Mouse (Mus musculus): Measurements from ENCODE around the gene Foxi3. TPM values are rescaled to one million over a fixed set of nuclear protein-coding genes. Genes with fewer than 3 reads are reported as not detected.

Foxi3 gene
- polyA plus RNA-seq, 1 experiment = 0.54 TPM

- no peaks in the 10 kb centered on the region for H3K36me3 ChIP-seq (ENCODE audit: control insufficient read depth, insufficient read depth, low read length)
- TF ChIP-seq CTCF (IDR thresholded peaks at IDR 0.05; ENCODE audit: control insufficient read depth, insufficient read depth, insufficient replicate concordance, low read depth, low read length) (no peak), POLR2A (IDR thresholded peaks at IDR 0.05; ENCODE audit: control insufficient read depth, low read depth, low read length) (no peak)
- no peak overlapping the region for H3K4me3 ChIP-seq (ENCODE audit: control insufficient read depth, low read depth, low read length)
- peaks cover 10% of the 10 kb centered on the region for H3K4me1 ChIP-seq (ENCODE audit: control insufficient read depth, insufficient read depth, low read length)
- H3K27ac ChIP-seq (ENCODE audit: control insufficient read depth, insufficient read depth, low read depth, low read length) = no peak overlapping the region
- H3K27me3 ChIP-seq (ENCODE audit: control insufficient read depth, insufficient read depth, low read length) = peaks cover 5% of the 10 kb centered on the region; the same call in 1 of the 2 replicates
Observed at GRCm38 (mm10) chr6:70957341-70957940, 1.1 kb downstream of the Foxi3 start.

GRCm38 (mm10) chr6:70964116-70964830, 7.9 kb downstream of the Foxi3 start:
- Histone ChIP-seq H3K27me3 (ENCODE audit: control insufficient read depth, insufficient read depth, low read length) (no peaks in the 10 kb centered on the region), H3K27ac (ENCODE audit: control insufficient read depth, insufficient read depth, low read depth, low read length) (no peak overlapping the region), H3K36me3 (ENCODE audit: control insufficient read depth, insufficient read depth, low read length) (no peaks in the 10 kb centered on the region), H3K4me1 (ENCODE audit: control insufficient read depth, insufficient read depth, low read length) (peaks cover 4% of the 10 kb centered on the region; the same call in 1 of the 2 replicates), H3K4me3 (ENCODE audit: control insufficient read depth, low read depth, low read length) (no peak overlapping the region)
- TF ChIP-seq POLR2A (IDR thresholded peaks at IDR 0.05; ENCODE audit: control insufficient read depth, low read depth, low read length) (no peak), CTCF (IDR thresholded peaks at IDR 0.05; ENCODE audit: control insufficient read depth, insufficient read depth, insufficient replicate concordance, low read depth, low read length) (no peak)

GRCm38 (mm10) chr6:70965694-70966093, 9.4 kb downstream of the Foxi3 start:
- no peak overlapping the region for H3K27ac ChIP-seq (ENCODE audit: control insufficient read depth, insufficient read depth, low read depth, low read length)

GRCm38 (mm10) chr6:70967422-70967821, 11.1 kb downstream of the Foxi3 start:
- H3K4me1 ChIP-seq (ENCODE audit: control insufficient read depth, insufficient read depth, low read length) = peaks cover 4% of the 10 kb centered on the region; the same call in 1 of the 2 replicates
- no peak overlapping the region for H3K4me3 ChIP-seq (ENCODE audit: control insufficient read depth, low read depth, low read length)
- H3K27me3 ChIP-seq (ENCODE audit: control insufficient read depth, insufficient read depth, low read length) = no peaks in the 10 kb centered on the region
- H3K27ac ChIP-seq (ENCODE audit: control insufficient read depth, insufficient read depth, low read depth, low read length) = no peak overlapping the region
- TF ChIP-seq POLR2A (IDR thresholded peaks at IDR 0.05; ENCODE audit: control insufficient read depth, low read depth, low read length) (no peak), CTCF (IDR thresholded peaks at IDR 0.05; ENCODE audit: control insufficient read depth, insufficient read depth, insufficient replicate concordance, low read depth, low read length) (no peak)
- no peaks in the 10 kb centered on the region for H3K36me3 ChIP-seq (ENCODE audit: control insufficient read depth, insufficient read depth, low read length)

More at GRCm38 (mm10) chr6:70965694-70966093, 9.4 kb downstream of the Foxi3 start:
- H3K27me3 ChIP-seq (ENCODE audit: control insufficient read depth, insufficient read depth, low read length) = no peaks in the 10 kb centered on the region
- peaks cover 4% of the 10 kb centered on the region; the same call in 1 of the 2 replicates for H3K4me1 ChIP-seq (ENCODE audit: control insufficient read depth, insufficient read depth, low read length)
- TF ChIP-seq CTCF (IDR thresholded peaks at IDR 0.05; ENCODE audit: control insufficient read depth, insufficient read depth, insufficient replicate concordance, low read depth, low read length) = no peak
- TF ChIP-seq POLR2A (IDR thresholded peaks at IDR 0.05; ENCODE audit: control insufficient read depth, low read depth, low read length) = no peak
- no peaks in the 10 kb centered on the region for H3K36me3 ChIP-seq (ENCODE audit: control insufficient read depth, insufficient read depth, low read length)
- no peak overlapping the region for H3K4me3 ChIP-seq (ENCODE audit: control insufficient read depth, low read depth, low read length)

- peaks cover 4% of the 10 kb centered on the region; the same call in 1 of the 2 replicates for H3K4me1 ChIP-seq (ENCODE audit: control insufficient read depth, insufficient read depth, low read length)
- H3K27ac ChIP-seq (ENCODE audit: control insufficient read depth, insufficient read depth, low read depth, low read length) = no peak overlapping the region
- H3K4me3 ChIP-seq (ENCODE audit: control insufficient read depth, low read depth, low read length) = no peak overlapping the region
- TF ChIP-seq POLR2A (IDR thresholded peaks at IDR 0.05; ENCODE audit: control insufficient read depth, low read depth, low read length) (no peak), CTCF (IDR thresholded peaks at IDR 0.05; ENCODE audit: control insufficient read depth, insufficient read depth, insufficient replicate concordance, low read depth, low read length) (no peak)
- no peaks in the 10 kb centered on the region for H3K27me3 ChIP-seq (ENCODE audit: control insufficient read depth, insufficient read depth, low read length)
- H3K36me3 ChIP-seq (ENCODE audit: control insufficient read depth, insufficient read depth, low read length) = no peaks in the 10 kb centered on the region
Observed at GRCm38 (mm10) chr6:70968291-70968690, 12.0 kb downstream of the Foxi3 start.

GRCm38 (mm10) chr6:70973066-70973465, 16.7 kb downstream of the Foxi3 start:
- H3K27ac ChIP-seq (ENCODE audit: control insufficient read depth, insufficient read depth, low read depth, low read length) = no peak overlapping the region
- no peaks in the 10 kb centered on the region for H3K36me3 ChIP-seq (ENCODE audit: control insufficient read depth, insufficient read depth, low read length)
- H3K27me3 ChIP-seq (ENCODE audit: control insufficient read depth, insufficient read depth, low read length) = no peaks in the 10 kb centered on the region
- TF ChIP-seq CTCF (IDR thresholded peaks at IDR 0.05; ENCODE audit: control insufficient read depth, insufficient read depth, insufficient replicate concordance, low read depth, low read length) = no peak
- no peaks in the 10 kb centered on the region for H3K4me1 ChIP-seq (ENCODE audit: control insufficient read depth, insufficient read depth, low read length)
- no peak overlapping the region for H3K4me3 ChIP-seq (ENCODE audit: control insufficient read depth, low read depth, low read length)

- TF ChIP-seq POLR2A (IDR thresholded peaks at IDR 0.05; ENCODE audit: control insufficient read depth, low read depth, low read length) (no peak), CTCF (IDR thresholded peaks at IDR 0.05; ENCODE audit: control insufficient read depth, insufficient read depth, insufficient replicate concordance, low read depth, low read length) (no peak)
- Histone ChIP-seq H3K36me3 (ENCODE audit: control insufficient read depth, insufficient read depth, low read length) (no peaks in the 10 kb centered on the region), H3K4me3 (ENCODE audit: control insufficient read depth, low read depth, low read length) (no peak overlapping the region), H3K27ac (ENCODE audit: control insufficient read depth, insufficient read depth, low read depth, low read length) (no peak overlapping the region), H3K4me1 (ENCODE audit: control insufficient read depth, insufficient read depth, low read length) (no peaks in the 10 kb centered on the region), H3K27me3 (ENCODE audit: control insufficient read depth, insufficient read depth, low read length) (no peaks in the 10 kb centered on the region)
Observed at GRCm38 (mm10) chr6:70981036-70981435, 24.7 kb downstream of the Foxi3 start.

Measured in testis, adult 2 months (tissue).